Mouse (Mus musculus): ENCODE results near the gene Stoml1.

- TF ChIP-seq EP300 (IDR thresholded peaks at IDR 0.05; ENCODE audit: low read depth): no peak
- TF ChIP-seq CTCF (IDR thresholded peaks at IDR 0.05; ENCODE audit: low read depth): no peak
Measured at GRCm38 (mm10) chr9:58271109-58271508, 18.1 kb downstream of the Stoml1 start.

Data from liver, embryonic 14.5 days (tissue).